Comparison of ENCODE assay signal across 8 mouse cellular contexts in genomic region chr4:109407176-109407520, GRCm38 (mm10). TPM values are rescaled to one million over a fixed set of nuclear protein-coding genes. Genes with fewer than 3 reads are reported as not detected.
DNase-seq lines count a peak whose midpoint lies in the region; ATAC-seq and TF ChIP-seq lines count a peak whose summit lies in the region.

No protein-coding gene starts in this region.

- H3K4me2 ChIP-seq in embryonic facial prominence, embryonic 13.5 days: peak overlapping the region; percentile 97
- peak overlapping the region; percentile 99 for H3K4me2 ChIP-seq in hindbrain, postnatal 0 days (ENCODE audit: low read depth, low read length)
- peak overlapping the region; percentile 27 for H3K4me2 ChIP-seq in myocyte (ENCODE audit: low read depth)

- H3ac ChIP-seq in myocyte (ENCODE audit: control insufficient read depth, insufficient read length): peak overlapping the region; percentile 12

- peak overlapping the region; percentile 68; the same call in 1 of the 2 replicates for H3K4me3 ChIP-seq in liver, adult 2 months (ENCODE audit: insufficient read depth, low read depth, low read length)
- H3K4me3 ChIP-seq in embryonic facial prominence, embryonic 13.5 days: peak overlapping the region; percentile 68
- H3K4me3 ChIP-seq in hindbrain, postnatal 0 days (ENCODE audit: low read length): peak overlapping the region; percentile 63
- H3K4me3 ChIP-seq in myocyte: peak overlapping the region; percentile 17

- WGBS in liver, adult 2 months: 8% methylated on average over 24 of the region's 24 CpGs
- WGBS in embryonic facial prominence, embryonic 13.5 days: 3% methylated on average over 22 of the region's 24 CpGs
- WGBS in hindbrain, postnatal 0 days: 2% methylated on average over 22 of the region's 24 CpGs

- H3K36me3 ChIP-seq in liver, adult 2 months (ENCODE audit: control insufficient read depth, insufficient read depth, low read length): no peaks in the 10 kb centered on the region
- no peaks in the 10 kb centered on the region for H3K36me3 ChIP-seq in embryonic facial prominence, embryonic 13.5 days
- no peaks in the 10 kb centered on the region for H3K36me3 ChIP-seq in hindbrain, postnatal 0 days (ENCODE audit: insufficient read depth, low read length)
- H3K36me3 ChIP-seq in myocyte (ENCODE audit: control insufficient read depth, insufficient read depth): no peaks in the 10 kb centered on the region

- ATAC-seq in embryonic facial prominence, embryonic 13.5 days (ENCODE audit: insufficient number of reproducible peaks, insufficient read depth, low FRiP score, low TSS enrichment, low read depth): no peak; the same call in 1 of the 2 replicates
- peak; percentile 43 for ATAC-seq in hindbrain, postnatal 0 days

- H3K9ac ChIP-seq in liver, adult 2 months (ENCODE audit: low read depth, low read length): peak overlapping the region; percentile 37
- H3K9ac ChIP-seq in embryonic facial prominence, embryonic 13.5 days: peak overlapping the region; percentile 80
- H3K9ac ChIP-seq in hindbrain, postnatal 0 days (replicated peaks; ENCODE audit: low read length): peak overlapping the region; percentile 77

- TF ChIP-seq POLR2A in liver, adult 2 months (IDR thresholded peaks at IDR 0.05; ENCODE audit: extremely low read depth, insufficient read depth, low read length): no peak
- TF ChIP-seq POLR2A in myocyte (IDR thresholded peaks at IDR 0.05; ENCODE audit: insufficient read length, low read depth): no peak

- no peak for TF ChIP-seq CTCF in liver, adult 2 months (IDR thresholded peaks at IDR 0.05; ENCODE audit: low read depth, low read length)
- TF ChIP-seq CTCF in hindbrain, postnatal 0 days (IDR thresholded peaks at IDR 0.05; ENCODE audit: low read depth): no peak

- DNase-seq in liver, adult 2 months (ENCODE audit: extremely low read depth, low read depth, low spot score): no peak
- DNase-seq in liver: no peak
- DNase-seq in hindbrain, postnatal 0 days (ENCODE audit: low spot score): no peak
- no peak for DNase-seq in thymus, postnatal 4 days
- no peak for DNase-seq in kidney, postnatal 10 days
- DNase-seq in layer of hippocampus, adult 9-11 months: no peak

- H3K9me3 ChIP-seq in embryonic facial prominence, embryonic 13.5 days: no peaks in the 10 kb centered on the region
- no peaks in the 10 kb centered on the region for H3K9me3 ChIP-seq in hindbrain, postnatal 0 days (ENCODE audit: low read length)

- no peaks in the 10 kb centered on the region for H3K27me3 ChIP-seq in liver, adult 2 months (ENCODE audit: control insufficient read depth, insufficient read depth, low read length)
- H3K27me3 ChIP-seq in embryonic facial prominence, embryonic 13.5 days: no peaks in the 10 kb centered on the region
- H3K27me3 ChIP-seq in hindbrain, postnatal 0 days (ENCODE audit: insufficient read depth, low read length): no peaks in the 10 kb centered on the region
- H3K27me3 ChIP-seq in myocyte (ENCODE audit: control insufficient read depth, insufficient read depth, insufficient read length): no peaks in the 10 kb centered on the region

- no peaks in the 10 kb centered on the region for H3K79me2 ChIP-seq in liver, adult 2 months (ENCODE audit: control insufficient read depth, insufficient read depth, low read length)
- no peaks in the 10 kb centered on the region for H3K79me2 ChIP-seq in myocyte (ENCODE audit: control insufficient read depth, insufficient read depth)

- H3K4me1 ChIP-seq in liver, adult 2 months (ENCODE audit: control insufficient read depth, insufficient read depth, low read length): peaks cover 3% of the 10 kb centered on the region
- peaks cover 27% of the 10 kb centered on the region for H3K4me1 ChIP-seq in embryonic facial prominence, embryonic 13.5 days
- H3K4me1 ChIP-seq in hindbrain, postnatal 0 days (ENCODE audit: insufficient read depth, low read length): peaks cover 9% of the 10 kb centered on the region; the same call in 1 of the 2 replicates

- H3K27ac ChIP-seq in liver, adult 2 months (replicated peaks; ENCODE audit: insufficient read depth, low read depth, low read length): no peak overlapping the region
- no peak overlapping the region for H3K27ac ChIP-seq in embryonic facial prominence, embryonic 13.5 days
- peak overlapping the region; percentile 60; the same call in 1 of the 2 replicates for H3K27ac ChIP-seq in hindbrain, postnatal 0 days

TF ChIP-seq in myocyte, 11 proteins besides CTCF, POLR2A, EP300 and RAD21:
- TF ChIP-seq SRF (IDR thresholded peaks at IDR 0.05; ENCODE audit: control insufficient read depth, insufficient read length, low read depth) (no peak), MYOG (IDR thresholded peaks at IDR 0.05; ENCODE audit: control insufficient read depth in 1 of 3, insufficient read depth in 1 of 3, insufficient read length in 2 of 3, low read depth in 2 of 3) (peak in 1 of 3 experiments; percentile 8)

RNA-seq across cellular contexts. Expression of gene Ttc39a, which starts 0.7 kb away (rescaled TPM):
- total RNA-seq in liver, adult 2 months (2014; rRNA removed): 1.4 and 1.7 TPM in 2 replicates
- polyA plus RNA-seq in liver, adult 2 months (2012; rRNA removed): 1.1 and 2.5 TPM in 2 replicates
- polyA plus RNA-seq in embryonic facial prominence, embryonic 13.5 days (2015; fragmentation: Nextera tagmentation; extraction: Ambion mirVana): 4.6 and 4.9 TPM in 2 replicates
- total RNA-seq in hindbrain, postnatal 0 days (2014; rRNA removed): 4.0 and 6.8 TPM in 2 replicates
- polyA plus RNA-seq in hindbrain, postnatal 0 days (2015; fragmentation: Nextera tagmentation; extraction: Ambion mirVana): 5.3 and 6.4 TPM in 2 replicates
- 0.70 TPM for polyA plus RNA-seq in myocyte (2012; fragmentation: generic; extraction: Trizol)

Comparison
In these comparisons a context has a peak if more than half of its experiments do, and no peak if none do; other contexts are left out.
1. H3K4me3 ChIP-seq: peak in every context shown above with its lines; median percentile 68 in liver, adult 2 months; 68 in embryonic facial prominence, embryonic 13.5 days; 63 in hindbrain, postnatal 0 days; 17 in myocyte.
2. H3K4me2 ChIP-seq: peak in every context shown above with its lines; median percentile 99 in hindbrain, postnatal 0 days; 97 in embryonic facial prominence, embryonic 13.5 days; 27 in myocyte.